Mouse (Mus musculus): Measurements from ENCODE around the gene Xrcc1. TPM values are rescaled to one million over a fixed set of nuclear protein-coding genes. Genes with fewer than 3 reads are reported as not detected.
"Not testable (repeated sequence)": the region's sequence is repeated elsewhere in the genome, so short reads cannot be mapped to it uniquely, and the experiment has no call there.

Xrcc1 gene
- polyA plus RNA-seq, 1 experiment = 41.3 TPM

- Histone ChIP-seq H3K4me1 (ENCODE audit: control insufficient read depth, insufficient read depth, low read length) (peaks cover 3% of the 10 kb centered on the region; the same call in 1 of the 2 replicates), H3K4me3 (ENCODE audit: insufficient read depth, low read length) (peak within 1 kb of the TSS; percentile 68), H3K27ac (ENCODE audit: insufficient read depth, low read length) (peak within 1 kb of the TSS; percentile 97)
- TF ChIP-seq POLR2A (IDR thresholded peaks at IDR 0.05; ENCODE audit: low read depth, low read length) = peak; percentile 70
- TF ChIP-seq CTCF (IDR thresholded peaks at IDR 0.05; ENCODE audit: borderline replicate concordance, insufficient read depth, low read length) = no peak
Measured at GRCm38 (mm10) chr7:24506838-24507725, 39.0 kb upstream of the Xrcc1 start, which contains the start of gene Zfp428. Gene Zfp428 (plus strand): TSS chr7:24507006.

DNA sequence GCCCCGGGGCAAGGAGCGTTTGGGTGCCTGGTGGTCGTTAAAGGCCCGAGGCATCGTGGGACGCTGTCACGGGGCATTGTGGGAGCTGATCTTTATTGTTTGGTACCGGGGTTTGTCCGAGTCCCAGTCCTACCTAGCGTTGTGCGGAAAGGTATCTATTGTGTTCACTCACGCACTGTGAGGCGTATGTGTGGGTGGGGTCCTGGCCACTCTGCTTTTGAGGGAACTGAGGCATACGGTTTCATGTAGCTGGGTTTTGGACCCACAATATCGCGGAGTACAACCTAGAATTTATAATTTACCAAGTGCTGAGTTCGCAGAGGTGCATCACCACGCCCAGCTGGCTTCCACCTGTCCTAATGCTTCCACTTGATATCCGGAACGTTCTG is 38.4 kb upstream of the Xrcc1 start:
- Histone ChIP-seq H3K4me1 (ENCODE audit: control insufficient read depth, insufficient read depth, low read length) (peaks cover 3% of the 10 kb centered on the region; the same call in 1 of the 2 replicates), H3K4me3 (ENCODE audit: insufficient read depth, low read length) (peak overlapping the region; percentile 68), H3K27ac (ENCODE audit: insufficient read depth, low read length) (peak overlapping the region; percentile 97)
- TF ChIP-seq POLR2A (IDR thresholded peaks at IDR 0.05; ENCODE audit: low read depth, low read length) = no peak
- TF ChIP-seq CTCF (IDR thresholded peaks at IDR 0.05; ENCODE audit: borderline replicate concordance, insufficient read depth, low read length) = no peak

DNA sequence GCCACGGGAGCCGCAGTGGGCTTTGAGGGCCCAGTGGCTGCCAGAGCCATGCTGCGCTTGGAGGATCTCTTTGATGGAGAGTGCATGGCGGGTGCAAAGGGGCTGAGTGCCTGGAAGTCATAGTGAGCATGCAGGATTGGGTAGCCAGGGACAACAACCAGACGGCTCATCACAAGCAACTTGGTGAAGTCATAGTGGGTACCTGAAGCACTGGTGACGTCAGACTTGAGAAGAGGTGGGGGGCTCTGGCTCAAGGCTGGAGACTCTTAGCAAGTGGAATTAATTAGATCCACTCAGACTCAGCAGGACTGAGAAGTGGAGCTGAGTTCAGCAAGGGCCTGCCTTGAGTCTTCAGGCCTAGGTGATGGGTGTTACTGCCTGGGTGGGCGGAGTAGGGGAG is 33.7 kb upstream of the Xrcc1 start, which contains the start of gene AC161166.1:
Gene AC161166.1 (minus strand): TSS at position 101 of the 400 bp plus-strand sequence.
- no peak for TF ChIP-seq CTCF (IDR thresholded peaks at IDR 0.05; ENCODE audit: borderline replicate concordance, insufficient read depth, low read length)
- no peak for TF ChIP-seq POLR2A (IDR thresholded peaks at IDR 0.05; ENCODE audit: low read depth, low read length)
- no peak within 1 kb of the TSS for H3K27ac ChIP-seq (ENCODE audit: insufficient read depth, low read length)
- H3K4me1 ChIP-seq (ENCODE audit: control insufficient read depth, insufficient read depth, low read length) = no peaks in the 10 kb centered on the region
- H3K4me3 ChIP-seq (ENCODE audit: insufficient read depth, low read length) = no peak within 1 kb of the TSS

DNA sequence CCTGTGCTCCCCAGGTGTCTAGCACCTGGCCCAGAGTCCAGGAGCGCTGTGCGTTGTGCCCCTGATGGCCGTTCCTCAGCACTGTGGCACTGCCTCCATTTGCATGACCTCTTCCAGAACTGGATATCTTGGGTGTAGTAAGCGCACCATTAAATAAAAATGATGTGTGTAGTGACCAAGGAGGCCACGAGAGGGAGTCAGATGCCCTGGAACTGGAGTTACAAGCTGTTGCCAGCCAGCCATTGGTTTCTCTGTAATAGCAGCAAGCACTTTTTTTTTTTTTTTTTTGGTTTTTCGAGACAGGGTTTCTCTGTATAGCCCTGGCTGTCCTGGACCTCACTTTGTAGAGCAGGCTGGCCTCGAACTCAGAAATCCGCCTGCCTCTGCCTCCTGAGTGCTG is 29.8 kb upstream of the Xrcc1 start:
- H3K27ac ChIP-seq (ENCODE audit: insufficient read depth, low read length); H3K4me1 ChIP-seq (ENCODE audit: control insufficient read depth, insufficient read depth, low read length); H3K4me3 ChIP-seq (ENCODE audit: insufficient read depth, low read length): not testable (repeated sequence)

- Histone ChIP-seq H3K4me3 (ENCODE audit: insufficient read depth, low read length) (no peak overlapping the region), H3K4me1 (ENCODE audit: control insufficient read depth, insufficient read depth, low read length) (no peaks in the 10 kb centered on the region), H3K27ac (ENCODE audit: insufficient read depth, low read length) (no peak overlapping the region)
- TF ChIP-seq POLR2A (IDR thresholded peaks at IDR 0.05; ENCODE audit: low read depth, low read length) (no peak), CTCF (IDR thresholded peaks at IDR 0.05; ENCODE audit: borderline replicate concordance, insufficient read depth, low read length) (no peak)
Measured at GRCm38 (mm10) chr7:24517077-24517476, 29.0 kb upstream of the Xrcc1 start.

- Histone ChIP-seq H3K27ac (ENCODE audit: insufficient read depth, low read length) (no peak overlapping the region), H3K4me3 (ENCODE audit: insufficient read depth, low read length) (no peak overlapping the region)
- TF ChIP-seq POLR2A (IDR thresholded peaks at IDR 0.05; ENCODE audit: low read depth, low read length) (no peak), CTCF (IDR thresholded peaks at IDR 0.05; ENCODE audit: borderline replicate concordance, insufficient read depth, low read length) (no peak)
Measured at GRCm38 (mm10) chr7:24517654-24518053, 28.4 kb upstream of the Xrcc1 start.

DNA sequence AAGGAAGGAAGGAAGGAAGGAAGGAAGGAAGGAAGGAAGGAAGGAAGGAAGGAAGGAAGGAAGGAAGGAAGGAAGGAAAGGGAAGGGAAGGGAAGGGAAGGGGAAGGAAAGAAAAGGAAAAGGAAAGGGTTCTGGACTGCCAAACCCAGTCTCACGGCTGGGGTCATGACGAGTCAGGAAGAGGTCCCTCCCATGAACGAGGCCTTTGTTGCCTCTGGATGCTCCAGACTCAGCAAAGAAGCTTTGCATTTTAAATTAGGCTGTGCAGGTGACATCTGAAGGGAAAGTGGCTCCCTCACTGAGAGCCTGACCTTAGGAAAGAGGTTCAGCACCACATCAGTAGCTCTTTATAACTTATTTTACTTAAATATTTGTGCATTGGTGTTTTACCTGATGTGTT is 27.0 kb upstream of the Xrcc1 start:
- H3K4me3 ChIP-seq (ENCODE audit: insufficient read depth, low read length) = no peak overlapping the region
- no peak for TF ChIP-seq CTCF (IDR thresholded peaks at IDR 0.05; ENCODE audit: borderline replicate concordance, insufficient read depth, low read length)
- TF ChIP-seq POLR2A (IDR thresholded peaks at IDR 0.05; ENCODE audit: low read depth, low read length) = no peak

More at GRCm38 (mm10) chr7:24517654-24518053, 28.4 kb upstream of the Xrcc1 start:
- no peaks in the 10 kb centered on the region for H3K4me1 ChIP-seq (ENCODE audit: control insufficient read depth, insufficient read depth, low read length)

GRCm38 (mm10) chr7:24520054-24520453 is 26.0 kb upstream of the Xrcc1 start:
- not testable (repeated sequence) for H3K4me3 ChIP-seq (ENCODE audit: insufficient read depth, low read length); H3K27ac ChIP-seq (ENCODE audit: insufficient read depth, low read length); H3K4me1 ChIP-seq (ENCODE audit: control insufficient read depth, insufficient read depth, low read length)

More for the DNA sequence above, 27.0 kb upstream of the Xrcc1 start:
- Histone ChIP-seq H3K4me1 (ENCODE audit: control insufficient read depth, insufficient read depth, low read length) (no peaks in the 10 kb centered on the region), H3K27ac (ENCODE audit: insufficient read depth, low read length) (no peak overlapping the region)

GRCm38 (mm10) chr7:24522805-24523204 is 23.3 kb upstream of the Xrcc1 start:
- Histone ChIP-seq H3K4me3 (ENCODE audit: insufficient read depth, low read length) (no peak overlapping the region), H3K4me1 (ENCODE audit: control insufficient read depth, insufficient read depth, low read length) (no peaks in the 10 kb centered on the region), H3K27ac (ENCODE audit: insufficient read depth, low read length) (no peak overlapping the region)
- no peak for TF ChIP-seq POLR2A (IDR thresholded peaks at IDR 0.05; ENCODE audit: low read depth, low read length)
- no peak for TF ChIP-seq CTCF (IDR thresholded peaks at IDR 0.05; ENCODE audit: borderline replicate concordance, insufficient read depth, low read length)

GRCm38 (mm10) chr7:24523723-24524122 is 22.4 kb upstream of the Xrcc1 start:
- no peaks in the 10 kb centered on the region for H3K4me1 ChIP-seq (ENCODE audit: control insufficient read depth, insufficient read depth, low read length)
- H3K27ac ChIP-seq (ENCODE audit: insufficient read depth, low read length) = no peak overlapping the region
- no peak for TF ChIP-seq POLR2A (IDR thresholded peaks at IDR 0.05; ENCODE audit: low read depth, low read length)
- no peak for TF ChIP-seq CTCF (IDR thresholded peaks at IDR 0.05; ENCODE audit: borderline replicate concordance, insufficient read depth, low read length)
- no peak overlapping the region for H3K4me3 ChIP-seq (ENCODE audit: insufficient read depth, low read length)

Measured in embryonic fibroblast, embryonic 13.5 days (primary cell).